Mouse (Mus musculus) kidney, postnatal 14 days (tissue): ENCODE data around the gene Flt4.

Experiments used
- DNase-seq: peaks from one replicate; pipeline ENCODE4 v3.0.0; 2022; ENCODE audit warnings: mixed read lengths

Flt4 gene

GRCm38 (mm10) chr11:49702014-49702413 lies 93.0 kb downstream of the Flt4 start:
- no peak for DNase-seq
